Mouse (Mus musculus): ENCODE data around the gene Pdxp. TPM values are rescaled to one million over a fixed set of nuclear protein-coding genes. Genes with fewer than 3 reads are reported as not detected.

The Pdxp gene
- polyA plus RNA-seq, 1 experiment, result 3.5 TPM

DNA sequence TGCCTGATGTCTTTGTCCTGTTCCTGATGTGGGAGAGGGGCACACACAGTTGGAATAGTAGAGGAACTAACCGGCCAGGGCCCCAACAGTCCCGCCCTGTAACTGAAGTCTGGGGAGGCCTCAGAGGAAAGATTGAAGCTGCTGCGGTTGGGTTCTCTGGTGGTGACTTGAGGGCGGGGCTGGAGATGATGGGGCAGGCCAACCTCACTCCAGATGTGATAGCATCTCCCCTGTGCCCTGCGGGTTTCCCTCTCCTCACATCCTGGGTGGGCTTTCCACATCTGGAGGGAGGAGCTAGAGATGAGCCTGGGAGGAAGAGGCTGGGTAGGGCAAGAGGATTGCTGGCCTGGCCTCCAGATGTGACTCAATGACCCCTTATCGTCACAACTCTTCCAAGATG is 9.9 kb downstream of the Pdxp start:
- WGBS, result 65% methylated on average over 6 of the region's 6 CpGs
- peaks cover 6% of the 10 kb centered on the region for H3K4me1 ChIP-seq (ENCODE audit: control insufficient read depth, insufficient read depth, low read length)
- TF ChIP-seq CTCF (IDR thresholded peaks at IDR 0.05; ENCODE audit: insufficient read depth, low read length) (no peak), POLR2A (IDR thresholded peaks at IDR 0.05; ENCODE audit: borderline replicate concordance, extremely low read depth, low read depth, low read length) (no peak)
- no peak for DNase-seq
- H3K4me3 ChIP-seq (replicated peaks; ENCODE audit: extremely low read depth, low read depth, low read length), result no peak overlapping the region

DNA sequence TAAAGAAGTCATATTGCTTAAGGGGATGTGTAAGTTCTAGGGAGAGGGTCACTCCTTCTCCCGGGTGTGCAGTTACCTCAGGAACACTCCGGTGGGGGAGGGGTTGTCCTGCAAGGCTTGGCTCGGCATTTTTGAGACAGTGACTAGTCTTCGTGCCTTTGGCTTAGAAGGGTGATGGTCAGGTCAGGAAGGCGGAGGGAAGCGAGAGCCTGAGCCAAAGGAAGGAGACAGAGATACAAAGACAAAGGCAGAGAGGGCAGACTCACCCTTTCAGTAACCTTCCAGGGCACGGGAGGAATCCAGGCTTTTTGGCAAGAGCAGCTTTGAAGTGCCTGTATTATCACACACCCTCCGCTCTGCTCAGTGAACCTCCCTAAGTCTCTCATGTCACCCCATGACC is 11.4 kb downstream of the Pdxp start:
- TF ChIP-seq POLR2A (IDR thresholded peaks at IDR 0.05; ENCODE audit: borderline replicate concordance, extremely low read depth, low read depth, low read length) (no peak), CTCF (IDR thresholded peaks at IDR 0.05; ENCODE audit: insufficient read depth, low read length) (no peak)
- no peak overlapping the region for H3K4me3 ChIP-seq (replicated peaks; ENCODE audit: extremely low read depth, low read depth, low read length)
- no peak for DNase-seq
- peaks cover 6% of the 10 kb centered on the region for H3K4me1 ChIP-seq (ENCODE audit: control insufficient read depth, insufficient read depth, low read length)
- WGBS, result 30% methylated on average over 8 of the region's 8 CpGs

- peaks cover 6% of the 10 kb centered on the region for H3K4me1 ChIP-seq (ENCODE audit: control insufficient read depth, insufficient read depth, low read length)
- peak; percentile 67 for DNase-seq
- 8% methylated on average over 20 of the region's 20 CpGs for WGBS
- H3K4me3 ChIP-seq (replicated peaks; ENCODE audit: extremely low read depth, low read depth, low read length), result peak within 1 kb of the TSS; percentile 72
- TF ChIP-seq POLR2A (IDR thresholded peaks at IDR 0.05; ENCODE audit: borderline replicate concordance, extremely low read depth, low read depth, low read length) (peak; percentile 77; the same call in 1 of the 2 replicates), CTCF (IDR thresholded peaks at IDR 0.05; ENCODE audit: insufficient read depth, low read length) (no peak)
Observed at GRCm38 (mm10) chr15:78926021-78926919, 12.6 kb downstream of the Pdxp start, which contains the start of gene Lgals1. TSS of gene Lgals1 (plus strand) at chr15:78926725.

DNA sequence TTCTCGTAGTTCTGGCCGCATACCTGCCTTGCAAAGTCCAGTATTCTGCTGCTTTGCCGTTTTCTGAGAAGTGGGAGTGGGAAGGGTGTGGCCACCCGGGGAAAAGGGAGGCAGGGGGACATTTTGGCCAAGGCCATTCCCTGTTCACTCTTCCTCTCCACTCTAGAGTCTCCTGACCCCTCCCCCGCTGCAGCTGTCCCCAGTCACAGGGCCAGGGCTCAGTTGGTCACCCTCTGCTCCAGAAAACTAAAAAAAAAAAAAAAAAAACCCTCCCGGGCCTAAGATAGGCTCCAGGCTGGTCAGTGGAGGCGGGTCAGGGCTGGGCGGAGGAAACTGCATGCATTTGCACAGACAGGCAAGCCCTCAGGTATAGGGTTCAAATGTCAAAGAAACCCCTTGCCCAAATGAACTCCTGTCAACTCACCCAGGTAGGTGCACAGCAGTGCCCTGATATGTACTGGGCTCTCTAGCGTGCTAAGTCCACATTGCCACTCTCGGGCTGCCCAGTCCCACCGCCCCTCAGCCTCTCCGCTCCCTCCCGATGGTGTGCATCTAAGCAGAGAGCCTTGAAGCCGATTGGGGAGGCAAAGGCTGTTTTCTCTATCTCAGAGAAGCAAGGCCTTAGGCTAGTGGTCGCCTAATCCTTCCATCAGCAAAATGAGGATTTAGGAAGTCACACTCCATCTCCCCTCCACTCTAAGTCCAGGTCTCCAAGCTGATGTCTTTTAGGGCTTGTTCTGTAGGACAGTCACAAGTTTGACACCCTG is 13.5 kb downstream of the Pdxp start:
- DNase-seq, result peak; percentile 17
- H3K4me3 ChIP-seq (replicated peaks; ENCODE audit: extremely low read depth, low read depth, low read length), result peak overlapping the region; percentile 72
- H3K4me1 ChIP-seq (ENCODE audit: control insufficient read depth, insufficient read depth, low read length), result peaks cover 6% of the 10 kb centered on the region
- WGBS, result 28% methylated on average over 15 of the region's 15 CpGs
- no peak for TF ChIP-seq POLR2A (IDR thresholded peaks at IDR 0.05; ENCODE audit: borderline replicate concordance, extremely low read depth, low read depth, low read length)
- no peak for TF ChIP-seq CTCF (IDR thresholded peaks at IDR 0.05; ENCODE audit: insufficient read depth, low read length)

GRCm38 (mm10) chr15:78927788-78928457 is 14.2 kb downstream of the Pdxp start:
- TF ChIP-seq CTCF (IDR thresholded peaks at IDR 0.05; ENCODE audit: insufficient read depth, low read length) (no peak), POLR2A (IDR thresholded peaks at IDR 0.05; ENCODE audit: borderline replicate concordance, extremely low read depth, low read depth, low read length) (peak; percentile 52; the same call in 1 of the 2 replicates)
- WGBS, result under 1% methylated on average over 33 of the region's 35 CpGs
- peak overlapping the region; percentile 65 for H3K4me3 ChIP-seq (replicated peaks; ENCODE audit: extremely low read depth, low read depth, low read length)
- peak; percentile 50 for DNase-seq
- peaks cover 6% of the 10 kb centered on the region for H3K4me1 ChIP-seq (ENCODE audit: control insufficient read depth, insufficient read depth, low read length)

DNA sequence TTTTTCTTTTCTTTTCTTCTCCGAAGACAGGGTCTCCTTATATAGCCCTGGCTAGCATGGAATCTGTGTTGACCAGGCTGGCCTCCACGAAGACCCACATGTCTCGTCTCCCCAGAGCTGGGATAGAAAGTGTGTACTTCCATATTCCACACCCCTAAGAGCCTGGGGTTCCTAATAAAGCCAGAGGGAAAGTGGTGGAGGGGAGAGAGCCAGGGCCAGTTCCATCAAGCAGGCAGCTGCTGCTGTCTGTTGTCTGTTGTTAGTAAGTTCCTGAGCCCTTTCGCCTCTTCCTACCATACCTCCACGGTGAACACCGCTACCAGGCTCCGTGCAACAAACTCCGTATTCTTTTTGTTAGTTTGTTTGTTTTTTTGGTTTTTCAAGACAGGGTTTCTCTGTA is 14.8 kb downstream of the Pdxp start:
- Histone ChIP-seq H3K4me3 (replicated peaks; ENCODE audit: extremely low read depth, low read depth, low read length) (no peak overlapping the region), H3K4me1 (ENCODE audit: control insufficient read depth, insufficient read depth, low read length) (peaks cover 6% of the 10 kb centered on the region)
- DNase-seq, result no peak
- TF ChIP-seq CTCF (IDR thresholded peaks at IDR 0.05; ENCODE audit: insufficient read depth, low read length), result no peak
- no peak for TF ChIP-seq POLR2A (IDR thresholded peaks at IDR 0.05; ENCODE audit: borderline replicate concordance, extremely low read depth, low read depth, low read length)
- 43% methylated on average over 8 of the region's 8 CpGs for WGBS

GRCm38 (mm10) chr15:78930192-78930706 is 16.5 kb downstream of the Pdxp start:
- no peak for DNase-seq
- TF ChIP-seq CTCF (IDR thresholded peaks at IDR 0.05; ENCODE audit: insufficient read depth, low read length) (no peak), POLR2A (IDR thresholded peaks at IDR 0.05; ENCODE audit: borderline replicate concordance, extremely low read depth, low read depth, low read length) (no peak)
- no peak overlapping the region for H3K4me3 ChIP-seq (replicated peaks; ENCODE audit: extremely low read depth, low read depth, low read length)

DNA sequence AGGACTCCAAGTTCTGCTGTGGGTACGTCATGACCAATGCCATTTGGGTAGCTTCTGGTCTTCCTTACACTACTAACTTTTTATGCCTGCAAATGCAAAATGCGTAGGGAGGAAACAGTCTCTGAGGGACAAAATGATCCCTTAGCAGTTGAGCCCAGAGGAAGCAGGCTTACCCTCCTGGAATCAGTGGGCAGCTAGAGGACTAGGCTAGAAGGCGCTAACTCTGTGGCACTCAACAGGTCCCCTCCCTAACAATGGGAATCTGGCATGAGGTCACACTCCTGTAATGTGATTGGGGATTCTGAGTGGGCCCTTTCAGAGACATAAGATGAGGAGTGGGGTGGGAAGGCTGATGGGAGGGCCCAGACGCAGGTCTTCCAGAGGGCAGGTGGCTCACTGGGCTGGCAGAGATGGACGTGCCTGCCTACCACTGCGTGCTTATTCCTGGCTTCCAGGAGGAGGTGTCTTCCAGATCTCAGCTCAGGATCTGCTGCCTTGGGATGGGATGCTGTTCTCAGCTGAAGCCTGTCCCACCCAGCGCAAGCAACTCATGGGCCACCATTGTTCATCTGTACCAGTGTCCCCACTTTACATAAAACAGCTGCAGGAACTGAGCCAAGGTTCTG is 17.2 kb downstream of the Pdxp start:
- Histone ChIP-seq H3K4me1 (ENCODE audit: control insufficient read depth, insufficient read depth, low read length) (peaks cover 8% of the 10 kb centered on the region), H3K4me3 (replicated peaks; ENCODE audit: extremely low read depth, low read depth, low read length) (no peak overlapping the region)
- no peak for TF ChIP-seq POLR2A (IDR thresholded peaks at IDR 0.05; ENCODE audit: borderline replicate concordance, extremely low read depth, low read depth, low read length)
- no peak for TF ChIP-seq CTCF (IDR thresholded peaks at IDR 0.05; ENCODE audit: insufficient read depth, low read length)
- 83% methylated on average over 7 of the region's 7 CpGs for WGBS
- no peak for DNase-seq

More at GRCm38 (mm10) chr15:78930192-78930706, 16.5 kb downstream of the Pdxp start:
- WGBS, result 92% methylated on average over 6 of the region's 6 CpGs
- peaks cover 6% of the 10 kb centered on the region for H3K4me1 ChIP-seq (ENCODE audit: control insufficient read depth, insufficient read depth, low read length)
